Mouse (Mus musculus): ENCODE data around the gene Tmc3.

Gene Tmc3

GRCm38 (mm10) chr7:83598997-83599912 lies 14.5 kb downstream of the Tmc3 start:
- no peak for DNase-seq (ENCODE audit: low read depth, low spot score)

GRCm38 (mm10) chr7:83599913-83600286 lies 15.2 kb downstream of the Tmc3 start:
- peak; percentile 60 for DNase-seq (ENCODE audit: low read depth, low spot score)

DNA sequence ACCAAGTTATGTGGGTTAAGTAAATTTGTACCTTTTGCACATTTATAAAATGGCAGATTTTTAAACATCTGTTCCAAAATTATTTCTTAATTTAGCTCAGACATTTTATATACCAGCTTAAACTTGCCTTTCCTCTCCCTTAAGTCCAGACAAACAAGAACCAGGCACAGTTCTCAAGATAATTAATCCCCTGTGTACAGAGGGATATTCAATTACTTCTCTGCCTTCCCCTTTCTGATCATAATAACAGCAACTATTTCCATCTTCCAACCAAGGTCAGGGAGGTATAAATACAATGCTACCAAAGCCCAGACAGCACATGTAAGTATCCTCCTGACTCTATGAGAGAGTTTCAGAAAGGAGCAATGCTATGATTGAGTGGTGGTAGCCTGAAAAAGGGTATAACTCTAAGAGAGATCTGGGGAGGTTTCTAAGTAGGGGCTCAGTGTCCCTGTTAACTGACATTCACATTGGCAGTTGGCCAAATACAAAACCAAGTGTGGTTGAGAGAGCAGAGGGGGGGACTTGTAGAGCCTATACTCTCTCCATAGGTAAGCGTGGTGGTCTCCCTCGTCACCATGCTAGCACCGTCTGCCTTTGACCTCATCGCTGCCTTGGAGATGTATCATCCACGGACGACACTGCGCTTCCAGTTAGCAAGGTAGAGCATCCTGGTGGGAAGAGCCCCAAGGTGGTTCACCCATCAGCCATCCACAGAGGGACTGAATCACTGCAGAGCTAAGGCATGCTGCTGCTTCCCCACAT lies 19.6 kb downstream of the Tmc3 start:
- DNase-seq (ENCODE audit: low read depth, low spot score) = no peak

GRCm38 (mm10) chr7:83606796-83607195 lies 22.1 kb downstream of the Tmc3 start:
- no peak for DNase-seq (ENCODE audit: low read depth, low spot score)

- DNase-seq (ENCODE audit: low read depth, low spot score) = no peak
Observed at GRCm38 (mm10) chr7:83609891-83610290, 25.2 kb downstream of the Tmc3 start.

GRCm38 (mm10) chr7:83611886-83612285 lies 27.2 kb downstream of the Tmc3 start:
- no peak for DNase-seq (ENCODE audit: low read depth, low spot score)

GRCm38 (mm10) chr7:83615272-83615671 lies 30.5 kb downstream of the Tmc3 start:
- no peak for DNase-seq (ENCODE audit: low read depth, low spot score)

DNA sequence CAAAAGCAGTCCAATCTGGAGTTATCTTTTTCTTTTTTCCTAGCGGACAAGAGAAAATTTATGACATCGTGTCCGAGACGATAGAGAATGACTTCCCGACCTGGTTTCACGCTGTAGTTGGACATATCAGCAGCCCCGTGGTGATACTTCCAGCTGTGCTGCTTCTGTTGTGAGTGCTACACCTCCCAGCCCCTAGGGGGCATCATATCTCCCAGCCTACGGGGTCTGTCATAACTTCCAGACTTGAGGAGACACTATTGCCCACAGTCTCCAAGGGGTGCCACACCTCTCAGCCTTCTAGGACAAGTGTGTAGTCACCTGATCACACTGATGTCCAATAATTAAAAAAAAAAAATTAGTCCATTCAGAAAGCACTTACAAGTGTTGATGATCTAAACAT lies 31.1 kb downstream of the Tmc3 start:
- DNase-seq (ENCODE audit: low read depth, low spot score) = no peak

- DNase-seq (ENCODE audit: low read depth, low spot score) = no peak
Observed at GRCm38 (mm10) chr7:83616268-83616667, 31.5 kb downstream of the Tmc3 start.

DNA sequence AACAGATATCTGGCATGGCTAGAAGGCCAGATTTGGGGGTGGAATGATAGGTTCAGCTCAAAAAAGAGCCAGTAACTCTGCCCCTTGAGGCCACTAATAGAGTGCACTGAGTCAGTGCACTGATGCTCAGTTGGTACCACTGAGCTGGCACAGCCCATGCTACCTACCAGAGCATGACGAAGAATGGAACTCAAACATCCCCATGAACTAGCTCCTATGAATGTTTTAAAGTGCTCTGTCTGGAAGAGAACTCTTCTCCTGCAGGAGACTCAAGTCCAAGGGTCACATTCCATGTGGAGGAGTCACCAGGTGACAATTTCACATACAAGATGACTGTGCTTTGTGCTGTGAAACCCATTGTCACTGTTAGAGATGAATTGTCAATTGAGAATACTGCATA lies 34.0 kb downstream of the Tmc3 start:
- DNase-seq (ENCODE audit: low read depth, low spot score) = no peak

DNA sequence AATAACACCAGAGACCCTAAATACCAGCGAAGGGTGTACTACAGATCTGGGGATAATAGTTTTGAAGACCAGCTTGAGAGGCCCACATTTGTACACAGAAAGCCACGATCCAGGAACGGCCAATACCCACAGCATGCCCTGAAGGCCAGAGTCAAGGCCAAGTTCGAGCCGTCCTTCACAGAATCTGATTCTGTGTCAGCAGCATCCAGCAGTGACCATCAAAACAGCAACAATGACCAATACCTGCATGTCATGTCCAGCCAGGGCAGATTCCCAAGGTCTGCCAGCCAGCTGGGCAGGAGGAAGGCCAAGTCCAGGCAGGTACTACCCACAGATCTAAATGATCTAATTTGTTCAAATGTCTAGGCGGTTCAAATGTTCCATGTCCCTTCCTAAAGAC lies 37.9 kb downstream of the Tmc3 start:
- DNase-seq (ENCODE audit: low read depth, low spot score) = no peak

DNA sequence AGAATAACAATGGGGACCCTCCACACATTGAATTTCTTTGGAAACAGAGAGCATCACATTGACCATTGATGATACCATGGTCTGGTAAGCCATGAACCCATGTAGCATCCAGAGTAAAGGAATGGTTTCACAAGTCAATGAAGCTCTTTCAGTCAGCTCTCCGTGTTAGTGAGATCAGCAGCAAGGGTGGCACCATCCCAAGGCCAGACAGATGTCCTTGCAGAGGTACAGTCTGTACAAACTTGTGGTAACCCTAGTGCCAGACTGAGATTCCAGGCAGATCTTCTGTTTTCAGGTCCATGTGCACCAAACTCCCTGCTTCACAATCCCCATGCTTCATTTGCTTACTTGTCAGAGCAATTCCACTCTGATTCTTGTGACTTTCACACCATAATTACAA lies 39.3 kb downstream of the Tmc3 start:
- DNase-seq (ENCODE audit: low read depth, low spot score) = no peak

GRCm38 (mm10) chr7:83626557-83627257 lies 42.0 kb downstream of the Tmc3 start:
- no peak for DNase-seq (ENCODE audit: low read depth, low spot score)

- DNase-seq (ENCODE audit: low read depth, low spot score) = no peak
Observed at GRCm38 (mm10) chr7:83627369-83627768, 42.6 kb downstream of the Tmc3 start.

GRCm38 (mm10) chr7:83631073-83631827 lies 46.5 kb downstream of the Tmc3 start:
- DNase-seq (ENCODE audit: low read depth, low spot score) = no peak

DNA sequence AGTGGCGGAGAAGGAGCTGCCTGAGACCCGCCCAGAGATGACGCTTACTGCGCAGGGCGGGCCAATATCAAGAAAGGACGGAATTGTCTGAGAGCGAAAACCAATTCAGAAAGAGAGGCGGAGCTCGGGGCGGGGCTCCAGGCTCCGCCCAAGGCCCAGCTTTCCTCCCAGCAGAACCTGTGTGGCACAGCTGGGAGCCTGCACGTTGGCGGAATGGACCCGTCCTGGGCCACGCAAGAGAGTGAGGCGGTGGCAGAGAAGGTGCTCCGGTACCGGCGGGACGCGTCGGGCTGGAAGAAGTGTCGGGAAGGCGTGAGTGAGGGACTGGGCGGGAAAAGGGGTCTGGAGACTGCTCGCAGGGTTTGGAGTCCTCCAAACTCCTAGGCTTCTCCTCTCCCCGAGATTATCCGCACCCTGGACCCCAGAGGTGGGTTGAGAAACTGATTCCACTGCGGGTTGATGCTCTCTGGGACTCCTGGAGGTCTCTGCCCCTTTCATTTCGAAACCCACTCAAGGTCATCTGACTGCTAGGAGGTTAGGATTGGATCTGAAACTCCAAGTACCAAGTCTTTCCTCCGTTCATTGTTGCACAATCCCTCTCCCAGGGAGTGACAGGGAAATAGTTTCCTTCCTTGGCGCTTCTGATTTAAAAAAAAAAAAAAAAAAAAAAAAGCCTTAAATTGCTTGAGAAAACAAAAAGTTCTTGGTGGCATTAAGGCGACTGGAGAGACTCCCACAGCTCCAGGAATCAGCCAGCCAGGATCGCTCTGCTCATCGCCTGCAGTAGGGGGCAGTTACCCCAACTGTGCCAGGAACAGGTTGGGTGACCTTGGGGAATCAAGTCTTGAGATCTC lies 47.3 kb downstream of the Tmc3 start, which contains the start of gene Stard5:
Gene Stard5, plus strand, starts transcription at position 132 of the 854 bp plus-strand sequence.
- DNase-seq (ENCODE audit: low read depth, low spot score) = peak; percentile 93

DNA sequence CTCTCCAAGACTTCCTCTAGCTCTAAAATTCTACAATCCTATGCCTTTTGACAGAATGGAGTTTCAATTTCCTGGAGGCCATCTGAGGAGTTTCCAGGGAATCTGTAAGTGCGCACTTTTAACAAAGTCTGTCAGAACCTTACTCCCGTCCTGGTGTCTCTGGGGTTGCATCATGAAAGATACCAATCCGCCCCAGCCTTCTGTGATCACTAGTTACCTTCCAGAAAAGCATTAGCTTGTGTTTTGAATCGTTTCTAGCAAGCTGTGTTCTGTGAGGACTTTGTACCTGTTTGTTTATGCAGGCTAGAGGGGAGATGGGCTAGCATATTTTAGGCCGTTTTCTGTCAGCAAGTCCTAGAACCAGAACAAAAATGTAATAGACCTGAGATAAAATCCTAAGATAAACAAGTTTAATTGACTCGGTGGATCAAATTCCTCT lies 48.0 kb downstream of the Tmc3 start:
- no peak for DNase-seq (ENCODE audit: low read depth, low spot score)

DNA sequence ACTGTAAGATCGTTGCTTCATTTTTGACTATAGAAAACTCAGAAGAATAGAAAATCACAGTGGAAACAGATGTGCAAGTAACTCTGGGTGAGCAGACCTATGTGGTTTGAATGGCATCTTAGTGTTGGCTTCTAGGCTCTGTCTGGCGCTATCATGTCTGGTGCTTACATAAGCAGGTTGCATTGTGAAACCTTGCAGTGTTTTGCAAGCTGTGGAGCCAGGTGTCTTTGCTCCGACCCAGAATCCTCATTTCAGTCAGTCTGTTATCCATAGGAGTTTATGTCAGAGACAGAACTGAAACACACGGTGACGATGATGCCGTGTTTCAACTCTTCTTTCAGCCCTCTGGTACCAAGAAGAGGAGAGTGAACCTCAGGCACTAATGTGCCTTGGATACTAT lies 49.1 kb downstream of the Tmc3 start:
- DNase-seq (ENCODE audit: low read depth, low spot score) = no peak

- no peak for DNase-seq (ENCODE audit: low read depth, low spot score)
Observed at GRCm38 (mm10) chr7:83635726-83636125, 51.0 kb downstream of the Tmc3 start.

DNA sequence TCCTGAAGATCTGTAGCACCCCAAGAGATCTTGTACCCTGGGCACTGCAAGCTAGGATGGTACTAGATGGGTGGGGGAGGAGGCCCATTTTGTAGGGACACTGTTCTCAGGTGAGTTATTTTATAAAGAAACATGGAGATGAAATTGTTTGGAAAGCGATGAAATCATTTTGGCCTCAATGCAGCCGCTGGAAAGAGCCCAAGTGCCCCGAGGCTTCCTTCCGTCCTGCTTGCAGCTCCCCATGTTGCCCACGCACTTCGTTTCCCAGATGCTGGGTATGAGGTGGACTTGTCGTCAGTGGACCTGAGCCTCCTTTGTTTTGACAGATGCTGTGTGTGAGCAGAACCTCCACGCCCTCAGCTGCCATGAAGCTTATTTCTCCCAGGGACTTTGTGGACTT lies 51.7 kb downstream of the Tmc3 start:
- DNase-seq (ENCODE audit: low read depth, low spot score) = no peak

Data from mesoderm, embryonic 11.5 days (tissue).